Mouse (Mus musculus) liver, embryonic 12.5 days (tissue): Measurements from ENCODE around the gene Fam228a. TPM values are rescaled to one million over a fixed set of nuclear protein-coding genes. Genes with fewer than 3 reads are reported as not detected.
"Not testable (repeated sequence)": the region's sequence is repeated elsewhere in the genome, so short reads cannot be mapped to it uniquely, and the experiment has no call there.

Experiments
- ATAC-seq: fragments of 200-750 bp; cut with Nextera tagmentation; 2 replicates; pipeline ENCODE4 v1.8.0; 2017; ENCODE audit warnings: moderate number of reproducible peaks, mild to moderate bottlenecking, moderate library complexity
- H3K27ac ChIP-seq: fragments of 300-500 bp; sonication (generic); 2 replicates; pipeline ENCODE4 v1.5.1; 2016; ENCODE audit warnings: mild to moderate bottlenecking
- H3K27me3 ChIP-seq: fragments of 300-500 bp; sonication (generic); replicated peaks from 2 replicates; pipeline ENCODE4 v1.6.1; 2016; ENCODE audit warnings: mild to moderate bottlenecking, moderate library complexity
- H3K36me3 ChIP-seq: fragments of 300-500 bp; sonication (generic); 2 replicates; pipeline ENCODE4 v1.6.1; 2016; ENCODE audit warnings: mild to moderate bottlenecking, moderate library complexity
- H3K4me1 ChIP-seq: fragments of 300-500 bp; sonication (generic); 2 replicates; pipeline ENCODE4 v1.6.1; 2016
- H3K4me2 ChIP-seq: fragments of 300-500 bp; sonication (generic); 2 replicates; pipeline ENCODE4 v1.6.1; 2016; ENCODE audit warnings: mild to moderate bottlenecking, moderate library complexity
- H3K4me3 ChIP-seq: fragments of 300-500 bp; sonication (generic); 2 replicates; pipeline ENCODE4 v1.5.1; 2016; ENCODE audit warnings: mild to moderate bottlenecking, moderate library complexity
- H3K9ac ChIP-seq: fragments of 300-500 bp; sonication (generic); 2 replicates; pipeline ENCODE4 v1.6.1; 2016; ENCODE audit warnings: mild to moderate bottlenecking, moderate library complexity
- H3K9me3 ChIP-seq: fragments of 300-500 bp; sonication (generic); replicated peaks from 2 replicates; pipeline ENCODE4 v1.6.1; 2016; ENCODE audit warnings: mild to moderate bottlenecking, moderate library complexity
- WGBS: fragments of 180-500 bp; shearing (Covaris S2); methylation state at CpG from one replicate; pipeline ENCODE4 v1.1.7; 2016; ENCODE audit not compliant: insufficient replicate concordance; 5-methylcytosine and 5-hydroxymethylcytosine counted together
- polyA plus RNA-seq: library from polyadenylated mRNA; unstranded; fragments of >200 nt; fragmentation: Nextera tagmentation; extraction: Ambion mirVana; gene quantifications from 2 replicates; pipeline ENCODE4 v1.2.1, GENCODE M21; 2016

Fam228a gene
- polyA plus RNA-seq, result 0.20 TPM in 1 of 2 replicates, not detected in the other

GRCm38 (mm10) chr12:4738031-4738576, at the start of gene Fam228a:
Gene Fam228a (minus strand): TSS chr12:4738430.
- peaks cover 11% of the 10 kb centered on the region; the same call in 1 of the 2 replicates for H3K27me3 ChIP-seq
- ATAC-seq, result peak; percentile 15; the same call in 1 of the 2 replicates
- H3K36me3 ChIP-seq, result no peaks in the 10 kb centered on the region
- 87% methylated on average over 18 of the region's 18 CpGs for WGBS
- no peak within 1 kb of the TSS for H3K4me2 ChIP-seq
- no peak within 1 kb of the TSS for H3K27ac ChIP-seq
- H3K9me3 ChIP-seq, result no peaks in the 10 kb centered on the region
- no peak within 1 kb of the TSS for H3K4me3 ChIP-seq
- H3K9ac ChIP-seq, result no peak within 1 kb of the TSS
- H3K4me1 ChIP-seq, result no peaks in the 10 kb centered on the region

GRCm38 (mm10) chr12:4784466-4784865, 46.2 kb upstream of the Fam228a start:
- Histone ChIP-seq H3K9me3 (no peaks in the 10 kb centered on the region), H3K4me2 (no peak overlapping the region), H3K27me3 (no peaks in the 10 kb centered on the region), H3K4me1 (no peaks in the 10 kb centered on the region), H3K36me3 (no peaks in the 10 kb centered on the region), H3K4me3 (no peak overlapping the region), H3K9ac (no peak overlapping the region), H3K27ac (no peak overlapping the region)
- no peak for ATAC-seq
- WGBS, result 54% methylated on average over 2 of the region's 2 CpGs

- H3K9me3 ChIP-seq, result no peaks in the 10 kb centered on the region
- H3K4me2 ChIP-seq, result no peak overlapping the region
- H3K36me3 ChIP-seq, result no peaks in the 10 kb centered on the region
- no peak overlapping the region for H3K4me3 ChIP-seq
- H3K4me1 ChIP-seq, result no peaks in the 10 kb centered on the region
- WGBS, result 64% methylated on average over 5 of the region's 5 CpGs
- no peak for ATAC-seq
- no peak overlapping the region for H3K27ac ChIP-seq
- no peak overlapping the region for H3K9ac ChIP-seq
- H3K27me3 ChIP-seq, result no peaks in the 10 kb centered on the region
These were observed 45.4 kb upstream of the Fam228a start for GRCm38 (mm10) chr12:4783598-4783997.

- H3K27ac ChIP-seq, H3K9ac ChIP-seq, H3K27me3 ChIP-seq, H3K4me1 ChIP-seq, H3K4me2 ChIP-seq, H3K4me3 ChIP-seq, H3K36me3 ChIP-seq, H3K9me3 ChIP-seq, ATAC-seq: not testable (repeated sequence)
- WGBS, result 75% methylated on average over 9 of the region's 9 CpGs
These were observed 43.6 kb upstream of the Fam228a start for GRCm38 (mm10) chr12:4781725-4782404.

GRCm38 (mm10) chr12:4781270-4781669, 43.0 kb upstream of the Fam228a start:
- H3K4me1 ChIP-seq, result no peaks in the 10 kb centered on the region
- no peaks in the 10 kb centered on the region for H3K27me3 ChIP-seq
- no peak overlapping the region for H3K4me3 ChIP-seq
- H3K9me3 ChIP-seq, result no peaks in the 10 kb centered on the region
- no peak for ATAC-seq
- H3K4me2 ChIP-seq, result no peak overlapping the region
- WGBS, result 62% methylated on average over 1 of the region's 1 CpGs
- H3K27ac ChIP-seq, result no peak overlapping the region
- no peaks in the 10 kb centered on the region for H3K36me3 ChIP-seq
- no peak overlapping the region for H3K9ac ChIP-seq

- Histone ChIP-seq H3K4me1 (peaks cover 9% of the 10 kb centered on the region), H3K36me3 (no peaks in the 10 kb centered on the region), H3K27me3 (no peaks in the 10 kb centered on the region), H3K9me3 (no peaks in the 10 kb centered on the region), H3K4me3 (no peak overlapping the region), H3K27ac (no peak overlapping the region), H3K4me2 (no peak overlapping the region), H3K9ac (no peak overlapping the region)
- ATAC-seq, result no peak
- 42% methylated on average over 2 of the region's 2 CpGs for WGBS
These were observed 42.0 kb upstream of the Fam228a start for GRCm38 (mm10) chr12:4780245-4780644.

GRCm38 (mm10) chr12:4777734-4778133, 39.5 kb upstream of the Fam228a start:
- 79% methylated on average over 6 of the region's 6 CpGs for WGBS
- H3K36me3 ChIP-seq, result no peaks in the 10 kb centered on the region
- H3K27me3 ChIP-seq, result no peaks in the 10 kb centered on the region
- no peak overlapping the region for H3K4me2 ChIP-seq
- H3K4me1 ChIP-seq, result peaks cover 21% of the 10 kb centered on the region
- H3K27ac ChIP-seq, result no peak overlapping the region
- H3K4me3 ChIP-seq, result no peak overlapping the region
- ATAC-seq, result no peak
- H3K9ac ChIP-seq, result no peak overlapping the region
- H3K9me3 ChIP-seq, result no peaks in the 10 kb centered on the region

GRCm38 (mm10) chr12:4775588-4775949, 37.3 kb upstream of the Fam228a start:
- H3K27me3 ChIP-seq, result no peaks in the 10 kb centered on the region
- H3K4me2 ChIP-seq, result peak overlapping the region; percentile 58
- peak; percentile 50 for ATAC-seq
- no peak overlapping the region for H3K4me3 ChIP-seq
- no peaks in the 10 kb centered on the region for H3K36me3 ChIP-seq
- peak overlapping the region; percentile 28; the same call in 1 of the 2 replicates for H3K9ac ChIP-seq
- peak overlapping the region; percentile 27; the same call in 1 of the 2 replicates for H3K27ac ChIP-seq
- 27% methylated on average over 9 of the region's 9 CpGs for WGBS
- H3K4me1 ChIP-seq, result peaks cover 21% of the 10 kb centered on the region
- H3K9me3 ChIP-seq, result no peaks in the 10 kb centered on the region

- WGBS, result 25% methylated on average over 8 of the region's 8 CpGs
These were observed 36.8 kb upstream of the Fam228a start for GRCm38 (mm10) chr12:4774895-4775587.

GRCm38 (mm10) chr12:4769333-4769723, 31.1 kb upstream of the Fam228a start:
- peak overlapping the region; percentile 85 for H3K9ac ChIP-seq
- no peaks in the 10 kb centered on the region for H3K36me3 ChIP-seq
- WGBS, result 15% methylated on average over 13 of the region's 13 CpGs
- H3K4me1 ChIP-seq, result peaks cover 14% of the 10 kb centered on the region
- no peaks in the 10 kb centered on the region for H3K27me3 ChIP-seq
- H3K4me2 ChIP-seq, result peak overlapping the region; percentile 73
- H3K9me3 ChIP-seq, result no peaks in the 10 kb centered on the region
- H3K27ac ChIP-seq, result peak overlapping the region; percentile 84
- H3K4me3 ChIP-seq, result peak overlapping the region; percentile 73
- ATAC-seq, result no peak

More at GRCm38 (mm10) chr12:4774895-4775587, 36.8 kb upstream of the Fam228a start:
- Histone ChIP-seq H3K36me3 (no peaks in the 10 kb centered on the region), H3K4me1 (peaks cover 21% of the 10 kb centered on the region), H3K9ac (peak overlapping the region; percentile 28; the same call in 1 of the 2 replicates), H3K9me3 (no peaks in the 10 kb centered on the region), H3K27me3 (no peaks in the 10 kb centered on the region), H3K4me3 (no peak overlapping the region), H3K4me2 (peak overlapping the region; percentile 58), H3K27ac (peak overlapping the region; percentile 64)
- peak; percentile 88 for ATAC-seq

GRCm38 (mm10) chr12:4768492-4769332, 30.5 kb upstream of the Fam228a start, which contains the start of the genes Pfn4 and Fam228b:
Gene Pfn4 (plus strand): TSS chr12:4769022.
Gene Fam228b (minus strand): TSS chr12:4769267.
- H3K27me3 ChIP-seq, result no peaks in the 10 kb centered on the region
- H3K27ac ChIP-seq, result peak within 1 kb of the TSS; percentile 84
- no peaks in the 10 kb centered on the region for H3K9me3 ChIP-seq
- WGBS, result 3% methylated on average over 61 of the region's 61 CpGs
- ATAC-seq, result peak; percentile 98
- no peaks in the 10 kb centered on the region for H3K36me3 ChIP-seq
- peak within 1 kb of the TSS; percentile 73 for H3K4me2 ChIP-seq
- peak within 1 kb of the TSS; percentile 85 for H3K9ac ChIP-seq
- H3K4me1 ChIP-seq, result peaks cover 10% of the 10 kb centered on the region
- H3K4me3 ChIP-seq, result peak within 1 kb of the TSS; percentile 73
